Mouse (Mus musculus): ENCODE data around the gene Ldlrap1.

The Ldlrap1 gene

DNA sequence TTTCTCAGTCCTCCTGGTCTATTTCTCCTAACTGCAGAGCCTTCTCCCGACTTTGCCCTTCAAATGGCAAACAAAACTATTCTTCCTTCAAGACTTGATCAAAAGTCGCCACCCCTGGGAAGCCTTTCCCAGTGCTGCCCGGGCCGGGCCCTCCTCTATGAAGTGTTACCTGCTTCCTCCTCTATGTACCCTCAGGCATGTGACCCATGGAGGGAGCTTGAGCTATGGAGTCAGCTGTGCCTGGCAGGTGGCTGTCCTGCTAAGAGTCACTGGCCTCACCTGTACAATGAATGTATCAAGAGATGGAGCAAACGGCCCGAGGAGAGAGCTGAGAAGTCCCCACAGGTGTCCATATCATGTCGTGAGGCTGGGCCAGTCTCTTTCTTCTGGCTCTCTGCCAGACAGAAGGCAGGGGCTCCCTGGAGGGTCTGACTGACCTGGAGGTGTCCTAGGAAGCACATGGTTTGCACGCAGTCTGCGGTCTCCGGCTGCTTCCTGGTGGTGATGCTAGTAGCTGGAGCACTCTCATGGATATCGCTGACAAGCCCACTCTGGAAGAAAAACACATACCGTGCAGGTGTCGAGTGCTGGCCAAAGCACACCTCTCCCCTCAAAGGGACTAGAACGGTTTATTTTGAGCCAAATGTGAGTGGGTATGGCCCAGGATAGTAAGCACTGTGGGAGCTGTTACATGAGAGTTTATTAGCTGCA, 7.6 kb upstream of the Ldlrap1 start:
- no peak for DNase-seq

DNA sequence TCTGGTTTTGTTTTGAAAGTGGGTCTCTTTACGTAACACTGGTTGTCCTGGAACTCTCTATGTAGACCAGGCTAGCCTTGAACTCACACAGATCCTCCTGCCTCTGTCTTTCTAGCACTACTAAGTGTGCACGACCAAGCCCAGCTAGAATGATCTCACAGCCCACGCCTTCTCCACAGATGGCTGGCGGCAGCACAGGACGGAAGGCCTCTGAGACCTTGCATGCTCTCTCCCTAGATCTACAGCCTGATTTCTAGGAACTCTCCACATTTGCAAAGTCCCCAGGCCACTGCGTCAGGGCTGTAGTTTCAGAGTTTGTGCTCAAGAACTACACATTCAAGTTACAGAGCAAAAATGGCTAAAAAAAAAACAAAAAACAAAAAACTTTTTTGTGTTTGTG, 6.3 kb upstream of the Ldlrap1 start:
- no peak for DNase-seq

DNA sequence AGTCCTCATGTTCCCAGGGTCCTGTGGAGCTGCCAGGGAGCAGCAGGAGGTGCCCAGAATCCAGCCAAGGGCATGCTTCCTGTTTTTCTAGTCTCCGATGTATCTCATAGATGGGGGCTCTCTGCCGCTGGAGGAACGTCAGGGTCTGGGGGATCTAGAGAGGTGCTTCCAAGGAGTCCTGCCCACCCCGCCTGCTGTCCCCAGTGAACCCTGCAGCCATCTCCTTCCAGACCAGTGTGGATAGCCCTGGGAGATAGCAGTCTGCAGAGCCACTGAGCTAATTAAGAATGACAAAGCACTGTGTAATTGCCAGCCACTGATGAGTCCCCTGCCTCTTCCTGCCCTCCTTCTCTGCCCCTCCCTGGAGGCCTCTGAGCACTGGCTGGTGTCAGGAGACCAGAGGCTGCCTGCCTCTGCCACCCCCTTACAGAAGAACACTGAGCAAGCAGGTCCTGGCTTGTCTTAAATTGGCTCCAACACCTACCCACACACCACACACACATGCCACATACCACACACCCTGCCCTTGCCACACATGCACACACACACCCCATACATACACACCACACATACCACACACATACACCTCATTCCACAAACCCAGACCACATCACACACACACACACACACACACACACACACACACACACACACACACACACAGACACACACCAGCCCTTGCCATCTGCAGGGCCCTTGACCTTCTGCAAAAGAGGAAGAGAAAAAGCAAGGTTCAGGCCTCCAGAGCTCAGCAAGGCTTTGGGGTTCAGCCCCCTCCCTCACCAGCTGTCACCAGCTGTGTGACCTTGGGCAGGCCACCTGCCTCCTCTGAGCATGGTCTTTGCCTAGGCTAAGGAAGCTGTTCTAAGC, 5.2 kb upstream of the Ldlrap1 start:
- peak in 1 of 2 experiments; percentile 53 for DNase-seq

DNA sequence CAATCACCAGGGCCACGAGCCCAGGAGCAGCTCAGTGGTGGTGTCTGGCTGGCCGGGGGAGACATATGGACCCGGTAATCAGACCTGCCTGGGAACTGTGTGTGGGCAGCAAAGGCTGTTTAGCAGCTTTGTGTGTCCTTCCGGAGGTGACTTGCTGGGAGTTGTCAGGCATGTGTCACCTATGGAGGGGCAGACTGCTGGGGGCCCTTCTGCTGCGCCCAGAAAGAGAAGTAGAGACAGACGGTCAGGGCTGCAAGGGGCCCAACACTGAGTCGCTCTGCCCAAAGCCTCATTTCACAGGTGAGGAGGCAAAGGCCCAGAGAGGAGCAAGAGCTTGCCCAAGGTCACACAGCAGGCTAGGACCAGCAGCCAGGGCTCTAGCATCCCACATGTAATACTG, 2.1 kb upstream of the Ldlrap1 start:
- DNase-seq, result no peak

DNA sequence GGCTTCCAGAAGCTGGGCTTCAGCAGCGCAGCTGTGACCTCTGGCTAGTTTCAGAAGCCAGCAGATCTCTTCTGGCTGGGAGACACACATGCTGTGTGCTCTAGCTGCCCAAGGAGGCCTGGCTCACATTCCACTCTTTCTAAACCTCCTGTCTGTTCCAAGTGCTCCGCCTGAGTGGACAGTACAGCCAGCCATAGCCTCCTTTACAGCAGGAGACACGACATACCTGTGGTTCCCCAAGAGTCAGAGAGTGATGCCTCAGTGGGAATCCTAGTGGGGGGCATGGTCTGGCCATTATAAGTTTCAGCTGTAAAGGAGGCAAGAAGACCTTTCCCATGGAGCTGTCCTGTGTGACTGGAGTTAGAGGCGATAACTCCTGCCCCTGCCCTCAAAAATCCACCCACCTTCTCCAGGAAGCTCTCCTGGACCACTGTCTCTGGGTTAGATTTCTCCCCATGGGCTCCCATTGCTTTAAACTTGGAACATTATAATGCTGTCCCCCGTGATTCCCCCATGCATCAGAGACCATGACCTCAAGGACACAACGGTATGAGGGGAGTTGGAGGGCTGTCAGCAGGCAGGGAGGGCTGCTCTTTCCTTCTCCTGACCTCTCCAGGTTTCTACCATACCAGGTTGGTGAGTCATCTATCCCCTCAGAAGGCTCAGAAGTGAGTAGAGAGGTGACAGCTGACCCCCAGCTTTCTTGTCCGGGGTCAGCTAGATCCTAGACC, 1.4 kb upstream of the Ldlrap1 start:
- no peak for DNase-seq

DNA sequence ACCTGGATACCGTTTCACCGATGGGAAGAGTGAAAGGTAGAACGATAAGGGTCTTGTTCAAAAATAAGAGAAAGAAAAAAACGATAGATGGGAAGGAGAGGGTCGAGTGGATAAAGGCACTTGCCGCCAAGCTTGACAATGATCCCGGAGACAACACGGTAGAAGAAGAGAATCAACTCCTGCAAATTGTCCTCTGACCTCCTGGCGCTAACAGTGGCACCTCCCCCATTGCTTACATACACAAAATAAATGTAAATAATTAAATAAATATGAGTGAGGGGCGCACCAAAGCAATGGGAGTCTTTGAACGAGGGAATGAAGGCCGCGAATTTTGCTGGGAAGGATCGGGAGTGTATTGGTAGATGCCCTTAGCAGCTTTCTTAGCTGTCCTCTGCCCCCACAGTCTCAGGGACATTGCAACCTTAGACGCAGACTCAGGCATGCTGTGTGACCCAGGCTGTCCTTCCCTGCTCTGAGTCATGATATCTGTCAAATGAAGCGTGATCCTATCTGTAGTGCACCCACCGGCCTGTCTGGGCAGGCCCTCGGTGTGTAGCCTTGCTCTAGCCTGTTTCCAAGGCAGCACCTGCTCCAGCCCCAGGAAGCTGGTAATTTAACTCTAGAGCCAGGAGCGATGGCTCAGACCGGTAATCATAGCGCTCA, 533 bp upstream of the Ldlrap1 start:
- DNase-seq, result no peak

DNA sequence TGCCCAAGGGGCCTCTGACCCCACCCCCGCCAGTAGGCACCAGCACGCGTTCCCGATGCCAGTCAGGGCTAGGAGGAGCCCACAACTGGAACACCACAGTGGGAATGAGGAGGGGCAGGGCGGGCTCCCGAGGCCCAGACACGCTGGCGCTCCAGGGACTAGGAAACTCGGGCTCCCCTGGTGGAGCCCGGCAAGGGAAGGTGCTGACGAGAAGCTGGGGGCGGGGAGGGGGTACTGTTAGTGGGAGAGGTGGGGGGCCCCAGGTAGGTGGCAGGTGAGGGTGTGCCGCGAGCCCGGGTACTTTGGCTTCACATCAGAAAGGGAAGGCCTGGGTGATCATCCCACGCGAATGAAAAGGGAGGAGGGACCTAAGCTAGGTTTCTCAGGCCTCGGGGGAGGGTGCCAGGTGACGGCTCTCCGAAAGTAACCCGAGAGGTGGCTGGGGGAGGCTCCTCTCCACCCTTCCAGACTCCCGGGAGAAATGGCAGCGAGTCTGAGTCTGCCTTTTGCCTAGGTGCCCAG, 859 bp downstream of the Ldlrap1 start:
- DNase-seq, result no peak

DNA sequence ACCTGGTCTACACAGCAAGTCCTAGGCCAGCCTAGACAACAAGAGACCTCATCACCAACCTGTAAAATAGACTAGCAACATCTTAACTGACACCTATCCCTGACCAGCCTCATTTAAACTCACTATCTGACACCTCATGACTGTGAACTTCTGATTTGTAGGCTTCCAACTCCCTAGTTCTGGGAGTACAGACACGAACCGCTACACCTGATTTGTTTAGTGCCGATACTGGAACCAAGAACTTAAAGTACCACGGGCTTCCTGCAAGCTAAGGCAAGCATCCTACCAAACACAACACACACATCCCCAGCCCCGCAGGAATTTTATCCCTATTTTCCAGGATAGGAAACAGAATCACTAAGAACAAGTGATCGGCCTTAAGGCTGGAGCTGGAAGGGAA, 1.5 kb downstream of the Ldlrap1 start:
- no peak for DNase-seq

DNA sequence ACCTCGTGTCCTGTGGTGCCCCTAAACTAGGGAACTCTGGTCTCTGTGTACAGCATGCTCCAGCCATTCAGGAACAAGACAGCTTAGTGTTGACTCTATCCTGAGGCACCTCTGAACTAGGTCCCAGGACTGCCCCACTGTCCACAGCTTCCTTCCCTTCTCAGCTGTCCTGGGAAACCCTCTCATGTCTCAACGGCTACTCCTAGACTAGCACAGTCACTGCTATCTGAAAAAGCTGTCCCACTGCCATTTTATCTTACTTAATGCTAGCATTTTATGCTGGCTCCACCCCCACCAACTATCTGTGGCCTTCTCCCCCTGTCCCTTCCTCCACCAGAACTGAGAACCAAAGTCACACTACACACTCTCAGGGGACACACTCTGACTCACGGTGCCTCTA, 3.5 kb downstream of the Ldlrap1 start:
- no peak for DNase-seq

DNA sequence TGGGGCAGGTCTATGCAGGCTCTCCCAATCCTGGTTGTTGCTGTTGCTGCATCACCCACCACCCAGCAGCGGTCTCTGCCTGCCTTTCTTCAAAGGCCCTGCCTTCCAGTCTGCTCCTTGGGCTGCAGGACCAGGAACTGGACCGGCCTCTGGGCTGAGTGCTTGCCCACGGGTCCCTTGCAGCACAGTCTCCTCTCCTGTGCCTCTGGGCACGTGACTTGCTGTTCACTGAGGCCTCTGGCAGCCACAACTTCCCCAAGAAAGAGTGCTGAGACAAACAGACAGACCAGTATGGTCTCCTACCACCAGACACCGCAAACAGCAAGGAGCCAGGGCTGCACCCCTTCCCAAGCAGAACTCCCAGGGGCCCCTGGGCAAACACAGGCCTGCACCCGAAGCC, 5.5 kb downstream of the Ldlrap1 start:
- no peak for DNase-seq

DNA sequence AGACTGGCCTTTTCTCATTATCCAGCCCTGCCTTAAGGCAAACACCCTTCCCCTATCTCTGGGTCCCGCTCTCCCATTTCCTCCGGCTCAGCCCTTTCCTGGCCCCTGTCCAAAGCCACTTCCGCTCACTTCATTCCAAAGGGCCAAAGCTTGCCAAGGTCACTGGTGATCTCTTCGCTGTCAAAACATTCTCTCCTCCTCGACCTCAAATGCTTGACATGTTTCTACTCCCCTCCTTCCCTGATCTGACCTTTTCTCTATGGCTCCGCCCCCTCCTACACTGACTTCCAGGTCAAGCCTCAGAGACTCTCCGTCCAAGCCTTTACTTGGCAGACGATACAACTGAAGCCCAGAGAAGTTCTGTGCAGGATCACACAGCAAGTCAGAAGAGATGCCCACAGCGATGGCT, 7.0 kb downstream of the Ldlrap1 start:
- DNase-seq, result no peak

DNA sequence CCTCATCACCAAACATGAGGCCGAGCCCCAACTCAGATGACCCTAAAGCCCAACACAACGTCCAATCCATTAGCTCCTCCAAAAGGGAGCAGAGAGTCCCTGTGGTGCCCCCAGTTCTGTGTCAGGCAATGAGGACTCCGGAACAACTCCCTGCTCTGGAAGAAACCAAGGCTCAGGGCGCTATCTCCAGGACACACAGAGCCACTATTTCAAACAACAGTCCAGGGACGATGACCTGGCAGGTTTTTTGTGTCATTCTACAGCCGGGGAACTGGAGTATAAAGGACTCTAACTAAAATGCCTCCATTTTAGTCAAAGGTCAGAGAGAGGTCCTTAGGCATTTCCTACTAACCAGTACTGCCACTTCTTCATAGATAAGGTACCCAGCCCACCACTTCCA, 7.5 kb downstream of the Ldlrap1 start:
- no peak for DNase-seq

DNA sequence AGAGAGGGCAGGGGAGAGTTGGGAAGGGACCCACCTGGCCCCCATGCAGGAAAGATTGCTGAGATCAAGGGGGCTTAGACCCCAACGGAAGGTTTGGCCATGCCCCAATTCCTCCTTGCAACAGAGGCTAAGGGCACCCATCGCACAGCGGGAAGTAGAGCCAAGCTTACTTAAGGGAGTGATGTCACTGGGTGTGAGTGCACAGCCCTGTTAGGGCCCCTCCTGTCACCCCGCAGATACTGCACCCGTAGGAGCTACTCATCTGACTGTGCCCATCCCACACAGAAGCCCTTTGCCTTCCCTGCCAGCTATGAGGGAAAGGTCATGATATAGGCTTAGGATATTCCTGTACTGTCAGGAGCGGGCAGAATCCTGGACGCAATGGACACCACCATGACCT, 8.3 kb downstream of the Ldlrap1 start:
- DNase-seq, result no peak

DNA sequence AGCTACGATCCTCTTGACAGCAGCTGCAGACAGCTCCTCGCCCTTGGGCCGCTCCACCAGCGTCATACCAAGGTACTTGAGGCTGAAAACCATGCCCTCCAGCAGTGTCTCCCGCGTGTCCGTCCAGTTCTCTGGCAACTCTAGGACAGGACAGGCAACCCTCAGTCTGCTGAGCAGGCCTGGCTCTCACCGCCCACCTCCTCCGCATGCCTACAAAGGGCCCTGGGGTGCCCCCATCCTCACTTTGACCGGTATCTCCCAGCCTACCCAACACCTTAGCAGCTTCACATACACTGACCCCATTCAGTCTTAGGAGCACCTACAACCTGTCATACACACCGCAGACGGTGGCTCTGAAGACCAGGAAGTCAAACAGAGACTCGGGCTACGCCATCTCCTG, 8.9 kb downstream of the Ldlrap1 start:
- DNase-seq, result no peak

DNA sequence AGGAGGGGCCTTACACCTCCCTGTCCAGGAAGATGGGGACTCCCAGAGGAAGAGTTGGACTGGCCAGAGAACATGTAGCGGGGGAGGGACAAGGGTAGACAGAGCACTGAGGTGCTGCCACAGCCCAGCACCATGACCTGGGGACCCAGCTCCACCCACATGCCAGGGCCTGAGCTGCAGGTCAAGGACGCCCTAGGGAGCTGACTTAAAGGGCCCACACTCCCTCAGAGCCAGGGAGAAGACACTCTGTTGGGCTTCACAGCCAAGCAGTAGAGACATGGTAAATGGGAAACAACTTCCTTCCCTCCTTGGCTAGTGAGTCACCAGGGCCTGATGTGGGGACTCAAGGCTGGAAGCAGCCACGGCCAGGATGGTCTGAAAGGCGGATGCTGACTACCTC, 9.5 kb downstream of the Ldlrap1 start:
- no peak for DNase-seq

DNA sequence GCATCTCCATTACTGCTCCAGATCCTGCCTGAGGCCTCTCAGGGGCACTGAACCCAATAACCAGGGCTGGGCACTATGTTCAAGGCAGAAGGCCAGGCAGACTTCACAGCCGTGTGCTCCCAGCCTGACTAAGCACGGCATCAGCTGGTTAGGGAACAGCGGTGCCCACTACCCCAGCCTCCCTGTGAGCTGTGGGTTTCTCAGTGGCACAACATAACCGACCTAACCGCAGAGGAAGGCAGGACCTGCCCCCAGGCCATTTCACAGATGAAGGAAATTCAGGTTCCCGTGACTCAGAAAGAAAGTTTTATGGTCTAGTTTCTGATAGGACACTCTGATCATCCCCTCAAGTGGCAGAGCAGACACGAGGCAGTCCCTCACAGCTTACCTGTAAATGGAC, 10.9 kb downstream of the Ldlrap1 start:
- DNase-seq, result no peak

DNA sequence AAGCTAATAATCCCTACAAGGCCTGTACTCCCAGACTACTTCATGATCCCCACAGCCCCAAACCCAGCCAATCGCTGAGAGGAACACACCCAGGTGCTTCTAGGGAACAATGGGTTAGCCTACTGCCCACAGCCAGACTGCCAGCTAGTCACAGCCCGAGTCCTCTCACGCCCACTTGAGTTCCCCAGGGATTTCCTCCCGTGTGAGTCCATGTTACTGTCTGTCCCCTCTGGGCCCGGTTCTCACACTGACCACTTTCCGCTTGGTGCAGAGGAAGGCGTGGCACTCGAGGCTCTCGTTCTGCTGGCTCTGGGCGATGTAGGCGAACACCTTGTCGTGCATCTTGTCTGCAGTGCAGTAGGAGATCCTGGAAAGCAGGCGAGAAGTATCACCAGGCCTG, 12.9 kb downstream of the Ldlrap1 start:
- no peak for DNase-seq

DNA sequence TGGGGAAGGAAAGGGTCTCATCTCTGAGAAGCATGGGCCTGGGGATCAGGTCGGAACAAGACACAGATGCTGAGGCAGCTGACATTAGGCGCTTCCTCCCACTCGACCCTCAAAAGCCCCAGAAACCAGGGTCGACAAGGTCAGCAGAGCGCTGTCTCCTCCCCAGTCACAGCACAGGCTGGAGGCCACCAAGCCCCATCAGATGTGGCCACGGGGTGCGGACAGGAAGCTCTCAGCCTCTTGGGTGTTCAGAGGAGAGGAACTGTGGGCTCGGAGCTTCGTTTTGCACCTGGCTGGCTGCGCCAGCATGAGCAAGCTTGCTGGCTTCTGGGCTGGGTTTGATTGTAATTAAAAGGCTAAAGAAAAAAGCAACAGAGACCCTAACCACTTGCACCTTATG, 13.5 kb downstream of the Ldlrap1 start:
- DNase-seq, result peak; percentile 52 to 55

DNA sequence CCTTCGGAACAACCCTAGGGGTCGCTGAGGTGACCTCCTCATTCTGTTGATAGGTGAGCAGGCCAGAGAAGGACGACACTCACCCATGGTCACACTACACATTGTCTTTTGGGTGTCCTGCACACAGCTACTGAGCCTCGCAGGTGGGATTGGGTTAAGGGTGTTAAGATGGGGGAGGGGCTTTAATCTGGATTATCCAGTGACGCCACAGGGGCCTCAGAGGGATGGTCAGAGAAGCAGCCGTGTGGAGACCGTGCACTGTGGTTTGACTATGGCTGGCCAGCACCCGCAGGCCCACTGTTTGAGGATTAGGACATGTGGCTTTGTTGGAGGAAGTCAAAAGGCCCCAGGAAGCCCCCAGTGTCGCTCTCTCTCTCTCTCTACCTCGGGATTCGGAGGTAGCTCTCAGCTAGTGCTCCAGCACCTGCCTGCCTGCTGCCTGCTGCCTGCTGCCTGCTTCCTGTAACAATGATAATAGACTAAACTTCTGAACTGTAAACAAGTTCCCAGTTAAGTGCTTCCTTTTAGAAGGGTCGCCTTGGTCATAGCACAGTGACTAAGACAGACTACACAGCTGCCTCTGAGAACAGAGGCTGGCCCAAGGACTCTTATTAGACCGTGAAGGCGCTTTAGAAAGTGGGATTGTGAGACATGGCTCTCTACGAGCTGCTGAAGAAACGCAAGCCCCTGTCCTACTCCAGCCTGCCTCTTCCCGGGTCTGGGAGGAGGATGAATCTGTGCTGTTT, 14.1 kb downstream of the Ldlrap1 start:
- no peak for DNase-seq

DNA sequence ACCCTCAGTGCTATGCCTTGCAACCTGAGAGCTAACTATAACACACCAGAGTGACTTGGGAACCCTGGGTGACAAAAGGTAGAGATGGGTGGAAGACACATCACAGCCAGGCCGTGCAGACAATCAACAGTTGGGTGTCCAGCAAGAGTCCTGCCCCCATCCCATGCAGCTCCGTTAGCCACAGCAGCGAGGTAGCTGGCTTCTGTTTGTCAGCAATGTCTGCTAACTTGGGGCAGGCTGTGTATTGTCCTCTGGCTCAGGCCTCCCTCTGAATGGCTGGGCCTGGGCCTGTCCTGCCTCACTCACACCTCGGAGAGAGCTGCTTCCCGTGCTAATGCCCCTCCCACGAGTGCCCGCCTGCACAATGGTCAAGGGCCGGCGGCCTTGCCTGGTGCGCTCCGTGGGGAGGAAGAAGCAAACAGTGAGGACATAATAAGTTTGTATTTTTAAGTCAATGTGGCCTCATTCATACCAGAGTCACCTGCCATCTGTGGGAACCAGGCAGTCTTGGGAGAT, 14.9 kb downstream of the Ldlrap1 start:
- DNase-seq, result no peak

DNA sequence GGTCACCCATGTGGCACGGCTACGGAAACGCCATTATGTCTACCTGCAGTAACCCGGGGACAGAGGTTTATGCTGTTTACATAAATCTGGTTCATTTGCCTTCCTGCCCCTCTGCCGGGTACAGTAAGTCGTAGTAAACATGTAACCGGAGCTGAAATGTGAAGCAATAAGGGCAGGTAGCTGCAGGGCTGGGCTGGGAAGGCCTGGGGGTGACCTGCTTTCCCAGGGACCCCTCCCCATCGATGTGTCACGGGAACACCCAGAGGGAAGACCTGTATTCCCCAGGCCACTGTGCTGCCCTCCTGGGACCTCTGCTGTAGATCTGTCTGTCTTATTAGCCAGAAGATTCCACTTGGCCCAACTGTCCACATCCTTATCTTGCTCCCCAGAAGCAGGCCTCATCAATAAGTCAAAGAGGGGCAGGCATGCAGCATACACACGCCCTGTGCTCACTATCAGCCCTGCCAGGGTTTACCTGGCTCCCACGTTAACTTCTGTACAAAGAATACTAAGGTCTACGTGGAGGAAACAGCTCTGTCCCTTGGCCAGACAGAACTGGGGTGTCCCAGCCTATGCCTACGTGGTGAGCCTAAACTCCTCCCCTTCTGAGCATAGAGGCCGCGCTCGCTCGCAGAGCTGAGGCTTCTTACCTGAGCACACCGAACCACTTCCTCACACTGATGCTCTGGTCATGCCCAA, 16.0 kb downstream of the Ldlrap1 start:
- no peak for DNase-seq
